Mouse (Mus musculus) liver, embryonic 14.5 days (tissue): ENCODE data around the gene Fbll1.
"Not testable (repeated sequence)": the region's sequence is repeated elsewhere in the genome, so short reads cannot be mapped to it uniquely, and the experiment has no call there.

Source experiments
- CTCF ChIP-seq: IDR thresholded peaks from 2 replicates; pipeline ENCODE4 v1.5.1; 2016; ENCODE audit warnings: antibody characterized with exemption, low read depth, control low read depth
- EP300 ChIP-seq: IDR thresholded peaks from 2 replicates; pipeline ENCODE4 v1.6.1; 2016; ENCODE audit warnings: antibody characterized with exemption, low read depth

DNA sequence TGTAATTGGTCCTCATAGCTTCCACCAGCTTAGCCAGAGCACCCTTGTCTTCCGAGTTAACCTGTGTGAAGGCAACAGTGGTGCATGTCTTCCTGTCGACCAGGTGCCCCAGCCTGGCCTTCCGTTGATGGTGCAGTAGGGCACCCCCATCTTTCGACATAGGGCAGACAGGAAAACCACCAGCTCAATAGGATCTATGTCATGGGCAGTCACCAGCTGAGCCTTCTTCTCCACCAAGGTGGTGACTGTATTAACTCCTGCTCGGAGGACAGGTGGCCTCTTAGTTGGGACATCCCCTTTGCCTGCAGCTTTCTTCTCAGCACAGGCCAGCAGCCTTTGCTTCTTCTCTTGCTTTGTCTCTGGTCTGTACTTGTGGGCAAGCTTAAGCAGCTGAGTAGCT, 5.9 kb downstream of the Fbll1 start:
- not testable (repeated sequence) for TF ChIP-seq CTCF, EP300
